Mouse (Mus musculus) hematopoietic multipotent progenitor cell, adult 10-12 weeks (in vitro differentiated cells): ENCODE data around the gene Vmn2r76. TPM values are rescaled to one million over a fixed set of nuclear protein-coding genes. Genes with fewer than 3 reads are reported as not detected.

Source experiments
- polyA plus RNA-seq: library from polyadenylated mRNA; stranded (reverse); fragments of >175 nt; gene quantifications from 2 replicates; pipeline ENCODE4 v1.2.3, GENCODE M21; 2012; ENCODE audit warnings: low replicate concordance

The Vmn2r76 gene
- not detected in 2 replicates for polyA plus RNA-seq

GRCm38 (mm10) chr7:86246208-86246607 is at the start of gene Vmn2r76:
Vmn2r76 (minus strand) TSS chr7:86246308.

DNA sequence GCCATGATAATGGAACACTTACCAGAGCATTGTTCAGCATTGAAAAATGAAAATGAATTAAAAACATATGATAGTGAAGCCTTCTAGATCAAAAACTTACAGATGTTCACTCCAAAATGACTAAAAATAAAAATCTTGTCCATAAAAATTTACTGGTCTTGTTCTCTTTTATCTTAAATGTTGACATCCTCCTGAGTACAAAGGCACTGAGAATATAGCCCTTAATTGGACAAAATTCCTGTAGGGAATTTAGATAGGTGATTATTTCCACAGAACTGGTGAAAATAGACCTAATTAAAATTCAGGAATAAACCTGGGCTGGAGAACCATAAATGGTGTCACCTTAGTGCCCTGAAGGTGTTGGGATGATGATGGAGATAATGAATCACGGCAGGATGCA is 31.0 kb upstream of the Vmn2r76 start, which contains the start of gene Olfr310:
TSS of gene Olfr310 (minus strand) at position 101 of the 400 bp plus-strand sequence.

GRCm38 (mm10) chr7:86171678-86172077 is 74.4 kb downstream of the Vmn2r76 start, which contains the start of gene Vmn2r75:
Vmn2r75 (minus strand) TSS chr7:86171778.

Other genes with a start within 250 kb of the Vmn2r76 start
- gene Vmn2r75, start 74.5 kb downstream of the Vmn2r76 start, polyA plus RNA-seq = not detected in 2 replicates
- gene Olfr310, start 30.9 kb upstream of the Vmn2r76 start, polyA plus RNA-seq = not detected in 2 replicates
- gene Olfr309, start 67.4 kb upstream of the Vmn2r76 start, polyA plus RNA-seq = not detected in 2 replicates
- not detected in 2 replicates for gene Olfr308, start 79.3 kb upstream of the Vmn2r76 start, polyA plus RNA-seq
- gene Olfr307, start 91.3 kb upstream of the Vmn2r76 start, polyA plus RNA-seq = not detected in 2 replicates
- gene Olfr305, start 120.6 kb upstream of the Vmn2r76 start, polyA plus RNA-seq = not detected in 2 replicates
- not detected in 2 replicates for gene Olfr304, start 140.3 kb upstream of the Vmn2r76 start, polyA plus RNA-seq
- not detected in 2 replicates for gene Olfr303, start 151.5 kb upstream of the Vmn2r76 start, polyA plus RNA-seq
- not detected in 2 replicates for gene Olfr301, start 157.5 kb upstream of the Vmn2r76 start, polyA plus RNA-seq
- not detected in 2 replicates for gene Olfr299, start 213.6 kb upstream of the Vmn2r76 start, polyA plus RNA-seq
- not detected in 2 replicates for gene Olfr298, start 246.2 kb upstream of the Vmn2r76 start, polyA plus RNA-seq